Mouse (Mus musculus) heart, adult 18-20 months (tissue): ENCODE data around the gene Asah2. TPM values are rescaled to one million over a fixed set of nuclear protein-coding genes. Genes with fewer than 3 reads are reported as not detected.
"Not testable (repeated sequence)": the region's sequence is repeated elsewhere in the genome, so short reads cannot be mapped to it uniquely, and the experiment has no call there.

Source experiments
- DNase-seq, 2 experiments: peaks; one replicate each; pipeline ENCODE4 v3.0.0; 2021 to 2022; ENCODE audit warnings: mixed read lengths in 1 of 2
- total RNA-seq, 2 experiments: library from RNA; stranded (reverse); gene quantifications; 2 replicates each; pipeline ENCODE4 v1.2.3; 2021

The Asah2 gene
- total RNA-seq, 2 experiments from 2014 or later, result 14.8 to 15.2 TPM

- DNase-seq, result no peak
Measured at GRCm38 (mm10) chr19:32102976-32103300, 5.1 kb downstream of the Asah2 start.

- DNase-seq, result no peak
Measured at GRCm38 (mm10) chr19:32102294-32102975, 5.6 kb downstream of the Asah2 start.

- DNase-seq, result no peak
Measured at GRCm38 (mm10) chr19:32098582-32098981, 9.4 kb downstream of the Asah2 start.

GRCm38 (mm10) chr19:32092358-32092757, 15.7 kb downstream of the Asah2 start:
- DNase-seq, result no peak

- no peak for DNase-seq
Measured at GRCm38 (mm10) chr19:32090804-32091203, 17.2 kb downstream of the Asah2 start.

- DNase-seq, result no peak
Measured at GRCm38 (mm10) chr19:32088570-32088969, 19.4 kb downstream of the Asah2 start.

- no peak for DNase-seq
Measured at GRCm38 (mm10) chr19:32087736-32088470, 20.1 kb downstream of the Asah2 start.

- DNase-seq, result not testable (repeated sequence)
Measured at GRCm38 (mm10) chr19:32084813-32085212, 23.2 kb downstream of the Asah2 start.

- DNase-seq, result no peak
Measured at GRCm38 (mm10) chr19:32070340-32070739, 37.7 kb downstream of the Asah2 start.

GRCm38 (mm10) chr19:32069598-32069997, 38.4 kb downstream of the Asah2 start:
- no peak for DNase-seq

GRCm38 (mm10) chr19:32067669-32068068, 40.3 kb downstream of the Asah2 start:
- no peak for DNase-seq

GRCm38 (mm10) chr19:32061294-32061693, 46.7 kb downstream of the Asah2 start:
- DNase-seq, result no peak

- DNase-seq, result no peak
Measured at GRCm38 (mm10) chr19:32056252-32056651, 51.8 kb downstream of the Asah2 start.

- peak; percentile 12 to 57 for DNase-seq
Measured at GRCm38 (mm10) chr19:32055725-32056124, 52.3 kb downstream of the Asah2 start.

- no peak for DNase-seq
Measured at GRCm38 (mm10) chr19:32051251-32051650, 56.8 kb downstream of the Asah2 start.

- no peak for DNase-seq
Measured at GRCm38 (mm10) chr19:32032881-32033280, 75.1 kb downstream of the Asah2 start.

- peak; percentile 48 to 71 for DNase-seq
Measured at GRCm38 (mm10) chr19:32030430-32030829, 77.6 kb downstream of the Asah2 start.

- DNase-seq, result no peak
Measured at GRCm38 (mm10) chr19:32025443-32025842, 82.6 kb downstream of the Asah2 start.

GRCm38 (mm10) chr19:32019722-32020121, 88.3 kb downstream of the Asah2 start:
- no peak for DNase-seq

GRCm38 (mm10) chr19:32018585-32018984, 89.4 kb downstream of the Asah2 start:
- DNase-seq, result no peak

- DNase-seq, result no peak
Measured at GRCm38 (mm10) chr19:32018053-32018452, 90.0 kb downstream of the Asah2 start.

- DNase-seq, result no peak
Measured at GRCm38 (mm10) chr19:32002623-32003022, 105.4 kb downstream of the Asah2 start.

- DNase-seq, result no peak
Measured at GRCm38 (mm10) chr19:31996916-31997315, 111.1 kb downstream of the Asah2 start.

- no peak for DNase-seq
Measured at GRCm38 (mm10) chr19:31991057-31991456, 117.0 kb downstream of the Asah2 start.
